Mouse (Mus musculus) splenic B cell, adult 2 months (primary cell): ENCODE results near the gene Gm21994.
"Not testable (repeated sequence)": the region's sequence is repeated elsewhere in the genome, so short reads cannot be mapped to it uniquely, and the experiment has no call there.

Source experiments
- DNase-seq: peaks from one replicate; pipeline ENCODE4 v3.0.0-alpha.2; 2011; ENCODE audit warnings: low read depth, low spot score
- H3K27me3 ChIP-seq: 2 replicates; pipeline ENCODE4 v1.6.1; 2012; ENCODE audit warnings: mild to moderate bottlenecking, low read length, moderate library complexity, mixed read lengths; ENCODE audit not compliant: control insufficient read depth, poor library complexity, insufficient read depth, severe bottlenecking
- H3K36me3 ChIP-seq: 2 replicates; pipeline ENCODE4 v1.6.1; 2012; ENCODE audit warnings: mild to moderate bottlenecking, low read length, moderate library complexity, mixed read lengths; ENCODE audit not compliant: control insufficient read depth, poor library complexity, insufficient read depth, severe bottlenecking

Gm21994 gene

GRCm38 (mm10) chr2:150255491-150255890 lies at the start of gene Gm21994:
TSS of gene Gm21994 (minus strand) at chr2:150255591.
- H3K36me3 ChIP-seq, DNase-seq, H3K27me3 ChIP-seq: not testable (repeated sequence)

- DNase-seq = no peak
- Histone ChIP-seq H3K36me3 (no peaks in the 10 kb centered on the region), H3K27me3 (no peaks in the 10 kb centered on the region)
These were observed 43.7 kb upstream of the Gm21994 start for GRCm38 (mm10) chr2:150299096-150299495.

- Histone ChIP-seq H3K36me3 (no peaks in the 10 kb centered on the region), H3K27me3 (no peaks in the 10 kb centered on the region)
- no peak for DNase-seq
These were observed 38.3 kb upstream of the Gm21994 start for GRCm38 (mm10) chr2:150293669-150294068.

- not testable (repeated sequence) for H3K27me3 ChIP-seq, DNase-seq, H3K36me3 ChIP-seq
These were observed 1.9 kb upstream of the Gm21994 start, which contains the start of gene Gm14124 for GRCm38 (mm10) chr2:150257291-150257690. TSS of gene Gm14124 (plus strand) at chr2:150257517.

GRCm38 (mm10) chr2:150256861-150257260 lies 1.5 kb upstream of the Gm21994 start:
- H3K27me3 ChIP-seq, H3K36me3 ChIP-seq, DNase-seq: not testable (repeated sequence)

GRCm38 (mm10) chr2:150243211-150243610 lies 12.2 kb downstream of the Gm21994 start:
- Histone ChIP-seq H3K36me3 (no peaks in the 10 kb centered on the region), H3K27me3 (no peaks in the 10 kb centered on the region)
- DNase-seq = no peak

- not testable (repeated sequence) for H3K27me3 ChIP-seq, DNase-seq, H3K36me3 ChIP-seq
These were observed 32.1 kb downstream of the Gm21994 start for GRCm38 (mm10) chr2:150223263-150223662.

GRCm38 (mm10) chr2:150218363-150218725 lies 37.0 kb downstream of the Gm21994 start:
- not testable (repeated sequence) for H3K36me3 ChIP-seq, DNase-seq, H3K27me3 ChIP-seq

GRCm38 (mm10) chr2:150217600-150218362 lies 37.6 kb downstream of the Gm21994 start, which contains the start of gene Zfp937:
TSS of gene Zfp937 (plus strand) at chr2:150218073.
- not testable (repeated sequence) for H3K36me3 ChIP-seq, H3K27me3 ChIP-seq
- peak; percentile 1 for DNase-seq
